Mouse (Mus musculus): Measurements from ENCODE around the gene H6pd. TPM values are rescaled to one million over a fixed set of nuclear protein-coding genes. Genes with fewer than 3 reads are reported as not detected.

The H6pd gene
- polyA plus RNA-seq (2014; fragmentation: Illumina TruSeq; extraction: RNeasy Lipid Tissue Mini Kit (QIAGEN cat#74804); ENCODE audit: low read depth, low replicate concordance) = 24.8 TPM

GRCm38 (mm10) chr4:150008853-150009586, at the start of gene H6pd:
TSS of gene H6pd (minus strand) at chr4:150009023.

GRCm38 (mm10) chr4:149954893-149955439, 53.9 kb downstream of the H6pd start, which contains the start of gene Spsb1:
TSS of gene Spsb1 (minus strand) at chr4:149955043.

Other genes starting within 250 kb of the H6pd start
- gene Slc25a33, start 234.7 kb downstream of the H6pd start, polyA plus RNA-seq (2014; fragmentation: Illumina TruSeq; extraction: RNeasy Lipid Tissue Mini Kit (QIAGEN cat#74804); ENCODE audit: low read depth, low replicate concordance) = 17.3 TPM
- gene Spsb1, start 54.0 kb downstream of the H6pd start, polyA plus RNA-seq (2014; fragmentation: Illumina TruSeq; extraction: RNeasy Lipid Tissue Mini Kit (QIAGEN cat#74804); ENCODE audit: low read depth, low replicate concordance) = 30.6 TPM
- gene Gpr157, start 78.3 kb upstream of the H6pd start, polyA plus RNA-seq (2014; fragmentation: Illumina TruSeq; extraction: RNeasy Lipid Tissue Mini Kit (QIAGEN cat#74804); ENCODE audit: low read depth, low replicate concordance) = 27.7 TPM
- gene Slc2a5, start 110.3 kb upstream of the H6pd start, polyA plus RNA-seq (2014; fragmentation: Illumina TruSeq; extraction: RNeasy Lipid Tissue Mini Kit (QIAGEN cat#74804); ENCODE audit: low read depth, low replicate concordance) = not detected
- not detected for gene Slc2a7, start 139.9 kb upstream of the H6pd start, polyA plus RNA-seq (2014; fragmentation: Illumina TruSeq; extraction: RNeasy Lipid Tissue Mini Kit (QIAGEN cat#74804); ENCODE audit: low read depth, low replicate concordance)
- not detected for gene Car6, start 192.3 kb upstream of the H6pd start, polyA plus RNA-seq (2014; fragmentation: Illumina TruSeq; extraction: RNeasy Lipid Tissue Mini Kit (QIAGEN cat#74804); ENCODE audit: low read depth, low replicate concordance)
- gene Eno1, start 227.7 kb upstream of the H6pd start, polyA plus RNA-seq (2014; fragmentation: Illumina TruSeq; extraction: RNeasy Lipid Tissue Mini Kit (QIAGEN cat#74804); ENCODE audit: low read depth, low replicate concordance) = 234 TPM